Mouse (Mus musculus): ENCODE data around the gene Ate1. TPM values are rescaled to one million over a fixed set of nuclear protein-coding genes. Genes with fewer than 3 reads are reported as not detected.
A peak's percentile ranks its signal among the peaks of the same experiment; 100 is the strongest.

Ate1 gene
- polyA plus RNA-seq, 1 experiment from 2014 or later: 75.7 TPM

DNA sequence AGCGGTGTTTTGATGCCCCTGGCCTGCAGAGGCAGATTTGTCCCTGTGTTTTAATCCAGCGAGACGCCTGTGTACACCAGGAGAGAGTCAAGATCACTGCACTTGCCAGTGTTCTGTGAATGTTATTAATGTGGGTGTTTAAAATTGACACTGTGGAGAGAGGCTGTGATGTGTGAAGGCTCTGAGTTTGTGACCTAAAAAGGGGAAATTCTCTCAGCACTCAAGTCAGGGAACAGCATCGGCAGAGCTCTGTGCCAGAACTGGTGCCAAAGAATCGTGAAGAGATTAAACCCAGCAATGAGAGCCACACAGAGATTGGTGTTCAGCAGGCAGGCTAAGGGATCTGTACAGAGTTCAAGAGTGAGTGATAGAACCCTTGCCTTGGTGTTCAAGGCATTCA is 35.4 kb upstream of the Ate1 start:
- 71% methylated on average over 5 of the region's 5 CpGs for WGBS
- 0 out of 2 replicates have a peak, but pooled peaks cover 4% of the 10 kb centered on the region for H3K4me1 ChIP-seq (replicated peaks; ENCODE audit: insufficient read depth, low read length)

DNA sequence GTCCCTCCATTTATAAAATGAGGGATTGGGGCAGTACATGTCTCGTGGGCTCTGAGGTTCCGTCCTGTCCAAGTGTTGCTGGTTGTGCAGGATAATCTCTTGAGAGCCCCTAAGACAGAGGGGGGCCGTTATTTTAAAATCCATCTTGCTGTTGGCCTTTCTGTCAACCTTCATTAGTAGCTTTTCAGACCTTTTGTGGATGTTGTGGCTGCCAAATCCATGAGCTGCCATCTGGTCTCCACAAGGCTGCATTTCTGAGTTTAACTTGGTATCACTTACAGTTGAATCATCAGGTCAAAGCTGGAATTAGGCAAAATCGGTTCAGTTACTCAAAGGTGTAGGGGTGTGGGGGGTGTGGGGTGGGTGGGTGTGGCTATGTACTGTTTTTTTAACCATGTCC is 33.2 kb upstream of the Ate1 start:
- ATAC-seq (replicated peaks; ENCODE audit: low FRiP score, low read depth): no peak
- 65% methylated on average over 4 of the region's 4 CpGs for WGBS

More for the DNA sequence above, 35.4 kb upstream of the Ate1 start:
- H3K36me3 ChIP-seq (ENCODE audit: insufficient read depth, low read length): no peaks in the 10 kb centered on the region
- no peak for TF ChIP-seq CTCF (IDR thresholded peaks at IDR 0.05; ENCODE audit: low read depth)
- no peak overlapping the region for H3K27ac ChIP-seq
- no peaks in the 10 kb centered on the region for H3K27me3 ChIP-seq (ENCODE audit: insufficient read depth, low read length)
- no peak for DNase-seq (ENCODE audit: low spot score)
- no peak overlapping the region for H3K9ac ChIP-seq (ENCODE audit: low read depth, low read length)
- H3K9me3 ChIP-seq (replicated peaks; ENCODE audit: low read length): no peaks in the 10 kb centered on the region
- no peak for ATAC-seq (replicated peaks; ENCODE audit: low FRiP score, low read depth)
- no peak overlapping the region for H3K4me2 ChIP-seq (ENCODE audit: low read length)
- H3K4me3 ChIP-seq (replicated peaks; ENCODE audit: low read depth, low read length): no peak overlapping the region

DNA sequence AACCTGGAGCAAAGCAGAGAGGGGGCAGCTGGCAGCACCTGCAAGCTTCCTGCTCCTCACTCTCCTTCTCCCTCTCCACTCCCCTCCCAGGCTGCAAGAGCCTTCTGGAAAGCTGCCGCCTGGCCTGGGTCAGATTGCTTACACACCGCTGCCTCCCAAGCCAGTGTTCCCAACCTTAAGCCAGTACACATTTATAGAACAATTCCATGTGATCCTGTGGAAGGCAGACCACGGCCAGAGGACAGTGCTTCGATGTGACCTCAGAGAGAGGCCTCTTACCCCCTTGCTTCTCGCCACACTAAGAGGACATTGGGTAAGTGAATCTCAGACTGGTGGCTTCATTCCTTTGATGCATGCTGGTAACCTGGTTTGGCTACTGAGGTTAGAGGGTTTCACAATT is 32.6 kb upstream of the Ate1 start:
- Histone ChIP-seq H3K36me3 (ENCODE audit: insufficient read depth, low read length) (no peaks in the 10 kb centered on the region), H3K4me3 (replicated peaks; ENCODE audit: low read depth, low read length) (no peak overlapping the region), H3K9ac (ENCODE audit: low read depth, low read length) (no peak overlapping the region), H3K9me3 (replicated peaks; ENCODE audit: low read length) (no peaks in the 10 kb centered on the region), H3K4me2 (ENCODE audit: low read length) (no peak overlapping the region), H3K27me3 (ENCODE audit: insufficient read depth, low read length) (no peaks in the 10 kb centered on the region), H3K27ac (peak overlapping the region; percentile 47; the same call in 1 of the 2 replicates), H3K4me1 (replicated peaks; ENCODE audit: insufficient read depth, low read length) (0 out of 2 replicates have a peak, but pooled peaks cover 4% of the 10 kb centered on the region)
- DNase-seq (ENCODE audit: low spot score) (peak; percentile 16), ATAC-seq (replicated peaks; ENCODE audit: low FRiP score, low read depth) (no peak)
- 37% methylated on average over 5 of the region's 5 CpGs for WGBS
- no peak for TF ChIP-seq CTCF (IDR thresholded peaks at IDR 0.05; ENCODE audit: low read depth)

More for the DNA sequence above, 33.2 kb upstream of the Ate1 start:
- Histone ChIP-seq H3K36me3 (ENCODE audit: insufficient read depth, low read length) (no peaks in the 10 kb centered on the region), H3K27ac (no peak overlapping the region), H3K4me3 (replicated peaks; ENCODE audit: low read depth, low read length) (no peak overlapping the region), H3K9me3 (replicated peaks; ENCODE audit: low read length) (no peaks in the 10 kb centered on the region), H3K27me3 (ENCODE audit: insufficient read depth, low read length) (no peaks in the 10 kb centered on the region), H3K4me1 (replicated peaks; ENCODE audit: insufficient read depth, low read length) (0 out of 2 replicates have a peak, but pooled peaks cover 4% of the 10 kb centered on the region), H3K4me2 (ENCODE audit: low read length) (no peak overlapping the region), H3K9ac (ENCODE audit: low read depth, low read length) (no peak overlapping the region)
- no peak for DNase-seq (ENCODE audit: low spot score)
- no peak for TF ChIP-seq CTCF (IDR thresholded peaks at IDR 0.05; ENCODE audit: low read depth)

DNA sequence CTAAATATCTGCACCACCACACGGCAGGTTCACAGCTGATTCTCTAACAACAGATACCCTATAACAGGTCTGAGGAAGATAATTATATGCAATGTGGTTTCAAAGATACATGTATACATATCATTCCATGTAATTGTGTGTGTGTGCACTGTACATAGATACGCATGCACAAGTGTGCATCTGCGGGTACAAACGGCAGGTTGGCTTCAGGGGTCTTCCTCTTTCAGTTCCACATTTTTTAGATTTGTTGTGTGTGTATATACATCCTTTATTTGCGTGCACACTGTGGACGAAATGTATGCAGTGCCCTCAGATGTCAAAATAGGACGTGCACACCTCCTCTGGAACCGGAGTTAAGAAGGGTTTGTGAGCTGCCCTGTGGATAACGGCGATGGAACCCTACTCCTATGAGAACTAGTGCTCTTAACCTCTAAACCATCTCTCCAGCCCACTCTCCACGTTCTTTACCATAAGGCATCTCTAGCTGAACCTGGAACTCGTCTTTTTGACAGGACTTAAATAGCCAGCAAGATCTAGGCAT is 27.5 kb upstream of the Ate1 start:
- Histone ChIP-seq H3K9ac (ENCODE audit: low read depth, low read length) (no peak overlapping the region; the same call in 1 of the 2 replicates), H3K9me3 (replicated peaks; ENCODE audit: low read length) (no peaks in the 10 kb centered on the region), H3K27me3 (ENCODE audit: insufficient read depth, low read length) (no peaks in the 10 kb centered on the region), H3K36me3 (ENCODE audit: insufficient read depth, low read length) (peaks cover 5% of the 10 kb centered on the region; the same call in 1 of the 2 replicates), H3K4me2 (ENCODE audit: low read length) (peak overlapping the region; percentile 18; the same call in 1 of the 2 replicates), H3K4me3 (replicated peaks; ENCODE audit: low read depth, low read length) (0 out of 2 replicates have a peak overlapping the region, but pooled peaks have one; percentile 96), H3K27ac (peak overlapping the region; percentile 100; the same call in 1 of the 2 replicates), H3K4me1 (replicated peaks; ENCODE audit: insufficient read depth, low read length) (0 out of 2 replicates have a peak, but pooled peaks cover 3% of the 10 kb centered on the region)
- TF ChIP-seq CTCF (IDR thresholded peaks at IDR 0.05; ENCODE audit: low read depth): no peak
- no peak for DNase-seq (ENCODE audit: low spot score)
- WGBS: 82% methylated on average over 12 of the region's 12 CpGs
- peak; percentile 9; the same call in 1 of the 2 replicates for ATAC-seq (replicated peaks; ENCODE audit: low FRiP score, low read depth)

DNA sequence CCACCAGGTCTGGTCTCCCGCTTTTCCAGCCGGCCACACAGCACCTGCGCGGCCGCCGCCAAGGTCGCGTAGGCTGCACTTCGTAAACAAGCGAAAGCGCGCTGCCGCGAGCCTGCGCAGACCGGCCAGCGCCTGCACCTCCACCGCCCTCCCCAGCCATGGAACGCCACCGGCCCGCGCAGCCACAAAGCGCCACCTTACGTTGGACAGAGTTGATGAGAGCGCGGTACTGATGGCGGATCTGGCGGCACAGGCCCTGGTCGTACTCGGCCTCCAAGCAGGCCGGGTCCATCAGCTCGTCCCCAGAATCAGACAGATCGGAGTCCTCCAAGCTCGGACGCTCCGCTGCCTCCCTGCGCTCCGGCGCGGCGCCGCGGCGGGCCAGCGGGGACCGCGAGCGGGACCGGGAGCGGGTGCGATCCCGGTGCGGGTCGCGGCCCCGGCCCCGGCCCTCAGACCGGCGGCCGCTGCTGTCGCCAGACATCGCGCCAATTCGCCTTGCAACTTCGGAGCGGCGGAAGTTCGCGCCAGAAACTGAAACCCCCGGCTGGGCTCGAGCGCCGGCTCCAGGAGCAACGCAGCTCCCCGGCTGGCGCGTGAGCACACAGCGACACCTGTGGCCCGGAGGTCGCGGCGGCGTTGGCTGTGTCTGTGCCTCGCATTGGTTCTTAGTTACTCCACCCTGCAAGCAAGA is 26.8 kb upstream of the Ate1 start:
- H3K27ac ChIP-seq: peak overlapping the region; percentile 100
- ATAC-seq (replicated peaks; ENCODE audit: low FRiP score, low read depth): peak; percentile 93
- H3K9me3 ChIP-seq (replicated peaks; ENCODE audit: low read length): no peaks in the 10 kb centered on the region
- peak overlapping the region; percentile 96 for H3K4me3 ChIP-seq (replicated peaks; ENCODE audit: low read depth, low read length)
- peaks cover 9% of the 10 kb centered on the region; the same call in 1 of the 2 replicates for H3K36me3 ChIP-seq (ENCODE audit: insufficient read depth, low read length)
- H3K9ac ChIP-seq (ENCODE audit: low read depth, low read length): peak overlapping the region; percentile 97
- H3K4me1 ChIP-seq (replicated peaks; ENCODE audit: insufficient read depth, low read length): no peaks in the 10 kb centered on the region
- H3K27me3 ChIP-seq (ENCODE audit: insufficient read depth, low read length): no peaks in the 10 kb centered on the region
- peak; percentile 88 for TF ChIP-seq CTCF (IDR thresholded peaks at IDR 0.05; ENCODE audit: low read depth)
- DNase-seq (ENCODE audit: low spot score): peak; percentile 94
- WGBS: under 1% methylated on average over 84 of the region's 84 CpGs
- peak overlapping the region; percentile 82 for H3K4me2 ChIP-seq (ENCODE audit: low read length)

DNA sequence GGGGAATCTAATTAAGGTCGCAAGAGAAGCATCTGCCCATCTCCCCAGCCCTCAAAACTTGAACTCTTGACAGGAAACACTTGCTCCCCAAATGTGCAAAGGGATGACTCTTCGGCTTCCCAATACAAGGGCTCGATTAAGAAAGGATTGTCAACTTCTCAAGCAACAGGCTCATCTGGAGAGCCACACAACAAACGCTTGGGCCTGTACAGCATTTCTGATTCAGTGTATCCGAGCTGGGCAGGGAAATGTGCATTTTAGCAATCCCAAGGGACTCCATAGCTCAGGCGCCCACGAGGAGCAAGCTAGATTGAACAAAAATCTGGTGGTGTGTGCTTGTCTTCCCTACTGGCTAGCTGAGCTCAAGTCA is 26.2 kb upstream of the Ate1 start:
- Histone ChIP-seq H3K9me3 (replicated peaks; ENCODE audit: low read length) (no peaks in the 10 kb centered on the region), H3K4me3 (replicated peaks; ENCODE audit: low read depth, low read length) (peak overlapping the region; percentile 96), H3K27me3 (ENCODE audit: insufficient read depth, low read length) (no peaks in the 10 kb centered on the region), H3K9ac (ENCODE audit: low read depth, low read length) (peak overlapping the region; percentile 97), H3K4me2 (ENCODE audit: low read length) (peak overlapping the region; percentile 82), H3K27ac (peak overlapping the region; percentile 100), H3K4me1 (replicated peaks; ENCODE audit: insufficient read depth, low read length) (no peaks in the 10 kb centered on the region), H3K36me3 (ENCODE audit: insufficient read depth, low read length) (peaks cover 14% of the 10 kb centered on the region; the same call in 1 of the 2 replicates)
- ATAC-seq (replicated peaks; ENCODE audit: low FRiP score, low read depth) (no peak), DNase-seq (ENCODE audit: low spot score) (no peak)
- WGBS: under 1% methylated on average over 7 of the region's 7 CpGs
- TF ChIP-seq CTCF (IDR thresholded peaks at IDR 0.05; ENCODE audit: low read depth): no peak
